Mouse (Mus musculus) olfactory bulb, adult 2 months (tissue): ENCODE results near the gene Iqgap2. TPM values are rescaled to one million over a fixed set of nuclear protein-coding genes. Genes with fewer than 3 reads are reported as not detected.
A peak's percentile ranks its signal among the peaks of the same experiment; 100 is the strongest.

Experiments used
- H3K27ac ChIP-seq: fragments of 200-500 bp; 2 replicates; pipeline ENCODE4 v1.5.1; 2012; ENCODE audit warnings: low read depth, low read length; ENCODE audit not compliant: insufficient read depth
- H3K4me1 ChIP-seq: fragments of 200-500 bp; 2 replicates; pipeline ENCODE4 v1.6.1; 2012; ENCODE audit warnings: low read length; ENCODE audit not compliant: control insufficient read depth, insufficient read depth
- H3K4me3 ChIP-seq: fragments of 200-500 bp; 2 replicates; pipeline ENCODE4 v1.5.1; 2012; ENCODE audit warnings: mild to moderate bottlenecking, low read depth, low read length, moderate library complexity; ENCODE audit not compliant: insufficient read depth
- CTCF ChIP-seq: fragments of 200-500 bp; IDR thresholded peaks from 2 replicates; pipeline ENCODE4 v1.5.1; 2012; ENCODE audit warnings: low read depth, mild to moderate bottlenecking, low read length, moderate library complexity; ENCODE audit not compliant: insufficient read depth
- POLR2A ChIP-seq: fragments of 200-500 bp; IDR thresholded peaks from 2 replicates; pipeline ENCODE4 v1.6.1; 2012; ENCODE audit warnings: mild to moderate bottlenecking, low read depth, low read length, moderate library complexity; ENCODE audit not compliant: insufficient read depth
- WGBS: fragments of 180-500 bp; shearing (Covaris S2); methylation state at CpG from one replicate; pipeline ENCODE4 v1.1.7; 2018; 5-methylcytosine and 5-hydroxymethylcytosine counted together
- polyA plus RNA-seq: library from polyadenylated mRNA; stranded (reverse); fragments of >200 nt; gene quantifications from 2 replicates; pipeline ENCODE4 v1.2.4, GENCODE M21; 2012; ENCODE audit warnings: low replicate concordance; ENCODE audit not compliant: missing spikeins, insufficient read depth, insufficient read length

Iqgap2 gene
- polyA plus RNA-seq, 1 experiment = not detected

DNA sequence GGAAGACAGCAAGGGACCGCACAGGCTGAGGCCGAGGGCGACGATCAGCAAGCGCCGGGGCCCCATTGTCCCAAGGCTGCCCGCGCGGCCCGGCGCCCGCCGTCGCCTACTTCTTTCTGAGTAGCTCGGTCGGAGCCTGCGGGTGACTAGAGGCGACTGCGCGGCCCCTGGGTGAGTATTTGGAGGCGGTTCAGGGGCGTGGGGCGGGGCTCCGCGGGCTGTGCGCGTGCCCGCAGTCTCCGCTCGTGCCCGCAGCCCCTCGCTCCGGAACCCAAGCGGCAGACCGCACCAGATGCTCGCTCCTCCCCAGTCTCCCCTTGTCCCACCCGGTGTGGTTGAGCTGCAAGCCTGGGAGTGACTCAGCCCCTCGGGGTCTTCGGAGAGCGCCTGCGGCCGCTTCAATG is 273.4 kb downstream of the Iqgap2 start, which contains the start of gene F2r:
Gene F2r, minus strand, starts transcription at position 179 of the 404 bp plus-strand sequence.
- Histone ChIP-seq H3K4me3 (peak within 1 kb of the TSS; percentile 81), H3K27ac (no peak within 1 kb of the TSS), H3K4me1 (peaks cover 5% of the 10 kb centered on the region)
- TF ChIP-seq POLR2A = no peak
- no peak for TF ChIP-seq CTCF
- under 1% methylated on average over 42 of the region's 42 CpGs for WGBS

GRCm38 (mm10) chr13:95617671-95618171 is 274.0 kb downstream of the Iqgap2 start:
- peak overlapping the region; percentile 81 for H3K4me3 ChIP-seq
- WGBS = 8% methylated on average over 21 of the region's 21 CpGs
- H3K27ac ChIP-seq = no peak overlapping the region
- TF ChIP-seq CTCF (no peak), POLR2A (no peak)
- H3K4me1 ChIP-seq = peaks cover 5% of the 10 kb centered on the region

DNA sequence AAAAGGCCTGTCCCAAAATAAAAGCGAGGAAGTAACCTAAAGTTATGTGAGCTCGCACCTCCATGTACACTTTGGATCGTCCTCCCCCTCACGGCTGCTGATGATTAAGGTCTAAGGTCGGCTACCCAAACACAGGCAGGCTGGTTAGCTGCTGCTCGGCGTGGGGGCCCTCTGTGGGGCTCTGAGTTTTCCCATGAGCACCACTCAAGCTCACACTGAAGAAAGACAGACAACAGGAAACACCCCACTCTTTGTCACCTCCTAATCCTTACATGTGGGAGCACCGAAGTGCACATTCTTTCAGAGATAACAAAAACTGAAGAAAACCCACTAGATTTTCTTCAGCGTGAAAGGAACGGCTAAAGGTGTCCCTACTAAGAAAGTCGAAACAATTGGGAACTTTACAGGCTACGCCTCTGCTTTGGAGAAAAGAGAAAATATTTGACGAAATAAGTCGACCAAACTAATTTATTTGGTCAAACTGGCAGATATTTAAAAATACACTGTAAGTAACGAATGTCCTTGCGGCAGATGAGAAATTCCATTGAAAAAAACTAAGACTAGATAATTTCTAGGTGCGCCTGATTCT is 274.5 kb downstream of the Iqgap2 start:
- peaks cover 5% of the 10 kb centered on the region for H3K4me1 ChIP-seq
- 0 out of 2 replicates have a peak overlapping the region, but pooled peaks have one; percentile 81 for H3K4me3 ChIP-seq
- 61% methylated on average over 17 of the region's 17 CpGs for WGBS
- H3K27ac ChIP-seq = no peak overlapping the region
- TF ChIP-seq CTCF = no peak
- TF ChIP-seq POLR2A = no peak

DNA sequence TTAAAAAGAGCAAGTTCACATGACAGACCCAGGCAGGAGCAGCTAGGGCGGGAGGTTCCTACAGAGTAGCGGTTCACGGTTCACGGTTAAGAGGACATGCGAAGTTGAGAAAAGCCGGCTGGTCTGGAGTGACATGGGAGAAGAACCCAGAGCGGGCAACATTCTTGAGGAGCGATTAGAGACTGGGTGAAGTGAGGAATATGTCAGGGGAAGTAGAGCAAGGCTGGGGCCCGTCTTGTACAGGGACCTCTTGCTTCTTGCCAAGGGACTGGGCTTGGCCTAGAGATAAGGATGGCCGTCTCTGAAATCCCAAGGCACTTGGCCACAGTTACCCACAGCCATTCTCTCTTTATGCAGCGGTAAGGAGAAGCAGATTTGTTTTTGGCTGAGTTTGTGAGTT is 275.2 kb downstream of the Iqgap2 start:
- no peak overlapping the region for H3K27ac ChIP-seq
- no peak overlapping the region for H3K4me3 ChIP-seq
- H3K4me1 ChIP-seq = peaks cover 5% of the 10 kb centered on the region
- WGBS = 90% methylated on average over 11 of the region's 11 CpGs
- TF ChIP-seq CTCF = no peak
- TF ChIP-seq POLR2A = no peak

DNA sequence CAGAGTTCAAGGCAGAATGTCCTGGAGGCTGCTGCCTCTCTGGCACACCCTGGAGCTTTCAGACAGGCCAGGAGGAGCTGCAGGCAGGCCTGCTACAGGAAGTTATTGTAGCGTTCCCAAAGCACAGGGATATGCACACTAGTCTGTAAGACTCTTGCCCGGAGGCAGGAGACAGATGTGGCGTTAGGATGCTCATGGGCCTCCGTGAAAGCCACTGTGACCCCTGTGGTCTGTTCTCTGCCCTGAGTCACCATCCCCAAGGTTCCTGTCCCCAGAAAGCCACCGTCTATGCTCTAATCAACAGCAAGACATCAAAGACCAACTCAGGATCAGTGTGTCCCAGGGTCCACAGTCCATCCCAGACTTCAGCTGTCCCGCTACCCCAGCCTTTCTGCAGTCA is 277.0 kb downstream of the Iqgap2 start:
- Histone ChIP-seq H3K27ac (no peak overlapping the region), H3K4me3 (no peak overlapping the region), H3K4me1 (peaks cover 5% of the 10 kb centered on the region)
- 91% methylated on average over 6 of the region's 6 CpGs for WGBS
- TF ChIP-seq CTCF (no peak), POLR2A (no peak)

DNA sequence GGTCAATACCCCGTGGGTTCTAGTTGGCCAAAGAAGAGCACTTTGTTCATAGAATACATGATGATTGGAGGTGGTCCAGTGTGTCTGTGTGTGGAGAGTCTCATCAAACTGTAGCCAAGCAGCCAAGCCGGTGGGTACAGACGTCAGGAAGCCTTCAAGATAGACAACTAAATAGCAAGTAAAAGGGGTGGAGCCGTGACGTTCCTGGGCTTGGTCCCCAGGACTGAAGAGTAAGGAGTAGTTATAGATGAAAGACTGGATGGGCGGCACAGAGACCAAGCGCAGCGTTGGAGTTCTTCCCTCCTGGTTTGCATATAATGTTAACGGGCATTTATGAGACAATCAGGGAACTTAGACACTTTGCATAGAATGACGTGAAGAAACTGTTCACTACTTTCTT is 279.5 kb downstream of the Iqgap2 start:
- TF ChIP-seq CTCF (no peak), POLR2A (no peak)
- WGBS = 86% methylated on average over 10 of the region's 10 CpGs

DNA sequence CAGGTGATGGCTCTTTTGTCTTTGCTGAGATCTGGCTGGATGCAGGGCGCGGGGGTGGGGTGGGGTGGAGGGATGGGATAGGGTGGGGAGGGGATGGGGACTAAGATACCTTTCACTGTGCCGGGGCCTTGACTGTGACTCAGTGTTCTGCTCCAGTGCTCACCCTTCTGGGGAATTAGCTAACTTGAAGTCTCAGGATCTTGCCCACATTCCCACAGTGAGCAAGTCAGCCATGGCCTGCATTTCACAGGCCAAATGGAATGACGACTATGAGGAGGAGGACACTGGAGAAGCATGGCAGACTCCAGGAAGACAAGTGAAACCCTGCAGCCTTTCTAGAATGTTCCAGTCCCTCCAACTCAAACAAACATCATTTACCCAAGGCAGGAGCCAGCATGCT is 280.0 kb downstream of the Iqgap2 start:
- Histone ChIP-seq H3K4me1 (no peaks in the 10 kb centered on the region), H3K4me3 (no peak overlapping the region), H3K27ac (no peak overlapping the region)
- TF ChIP-seq CTCF = no peak
- no peak for TF ChIP-seq POLR2A
- WGBS = 88% methylated on average over 4 of the region's 4 CpGs

More for the DNA sequence above, 279.5 kb downstream of the Iqgap2 start:
- no peak overlapping the region for H3K27ac ChIP-seq
- no peak overlapping the region for H3K4me3 ChIP-seq
- no peaks in the 10 kb centered on the region for H3K4me1 ChIP-seq

DNA sequence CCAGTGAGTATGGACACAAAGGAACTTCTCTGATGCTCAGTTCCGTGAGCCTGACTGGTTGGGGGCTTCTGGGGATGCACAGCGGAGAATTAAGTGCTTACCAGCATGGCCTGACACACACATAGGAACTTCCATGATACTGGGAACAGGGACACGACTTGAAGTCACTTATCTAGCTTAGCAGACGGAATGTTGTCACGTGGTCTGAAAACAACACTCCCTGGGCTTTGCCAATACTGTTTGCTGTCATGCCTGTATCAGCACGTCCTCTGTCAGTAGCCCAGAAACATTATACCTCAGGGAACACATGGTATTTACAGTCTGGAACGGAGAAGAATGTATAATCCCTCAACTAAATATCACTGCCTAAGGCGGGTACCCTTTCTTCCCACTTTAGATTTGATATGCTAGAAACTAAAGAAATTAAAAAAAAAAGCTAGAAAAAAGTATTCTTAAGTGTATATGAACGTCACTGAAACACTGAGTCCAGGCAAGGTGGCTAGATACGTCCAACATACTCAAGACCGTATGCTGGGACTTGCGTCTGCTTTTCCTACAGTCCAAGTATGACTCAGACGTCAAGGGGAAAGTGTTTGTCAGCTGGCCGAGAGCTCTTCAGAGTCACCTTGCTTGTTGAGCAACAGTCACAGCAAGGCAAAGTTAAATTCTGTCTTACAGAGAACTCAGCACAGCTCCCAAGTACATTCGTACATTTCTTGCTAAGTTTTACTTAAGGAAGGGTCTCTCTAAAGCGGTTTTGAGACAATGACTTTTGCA is 280.7 kb downstream of the Iqgap2 start:
- Histone ChIP-seq H3K27ac (no peak overlapping the region), H3K4me3 (no peak overlapping the region), H3K4me1 (no peaks in the 10 kb centered on the region)
- WGBS = 92% methylated on average over 16 of the region's 16 CpGs
- TF ChIP-seq POLR2A (no peak), CTCF (no peak)

GRCm38 (mm10) chr13:95609088-95609420 is 282.7 kb downstream of the Iqgap2 start:
- TF ChIP-seq CTCF (no peak), POLR2A (no peak)
- WGBS = 89% methylated on average over 2 of the region's 2 CpGs
- no peak overlapping the region for H3K27ac ChIP-seq
- no peak overlapping the region for H3K4me3 ChIP-seq
- no peaks in the 10 kb centered on the region for H3K4me1 ChIP-seq
